Mouse (Mus musculus) olfactory bulb, adult 2 months (tissue): ENCODE data around the gene Rnf217. TPM values are rescaled to one million over a fixed set of nuclear protein-coding genes. Genes with fewer than 3 reads are reported as not detected.
A peak's percentile ranks its signal among the peaks of the same experiment; 100 is the strongest.

ENCODE experiments used
- H3K27ac ChIP-seq: fragments of 200-500 bp; 2 replicates; pipeline ENCODE4 v1.5.1; 2012; ENCODE audit warnings: low read depth, low read length; ENCODE audit not compliant: insufficient read depth
- H3K4me1 ChIP-seq: fragments of 200-500 bp; 2 replicates; pipeline ENCODE4 v1.6.1; 2012; ENCODE audit warnings: low read length; ENCODE audit not compliant: control insufficient read depth, insufficient read depth
- H3K4me3 ChIP-seq: fragments of 200-500 bp; 2 replicates; pipeline ENCODE4 v1.5.1; 2012; ENCODE audit warnings: mild to moderate bottlenecking, low read depth, low read length, moderate library complexity; ENCODE audit not compliant: insufficient read depth
- CTCF ChIP-seq: fragments of 200-500 bp; IDR thresholded peaks from 2 replicates; pipeline ENCODE4 v1.5.1; 2012; ENCODE audit warnings: low read depth, mild to moderate bottlenecking, low read length, moderate library complexity; ENCODE audit not compliant: insufficient read depth
- POLR2A ChIP-seq: fragments of 200-500 bp; IDR thresholded peaks from 2 replicates; pipeline ENCODE4 v1.6.1; 2012; ENCODE audit warnings: mild to moderate bottlenecking, low read depth, low read length, moderate library complexity; ENCODE audit not compliant: insufficient read depth
- WGBS: fragments of 180-500 bp; shearing (Covaris S2); methylation state at CpG from one replicate; pipeline ENCODE4 v1.1.7; 2018; 5-methylcytosine and 5-hydroxymethylcytosine counted together
- polyA plus RNA-seq: library from polyadenylated mRNA; stranded (reverse); fragments of >200 nt; gene quantifications from 2 replicates; pipeline ENCODE4 v1.2.4, GENCODE M21; 2012; ENCODE audit warnings: low replicate concordance; ENCODE audit not compliant: missing spikeins, insufficient read depth, insufficient read length

The Rnf217 gene
- polyA plus RNA-seq, 1 experiment = not detected

DNA sequence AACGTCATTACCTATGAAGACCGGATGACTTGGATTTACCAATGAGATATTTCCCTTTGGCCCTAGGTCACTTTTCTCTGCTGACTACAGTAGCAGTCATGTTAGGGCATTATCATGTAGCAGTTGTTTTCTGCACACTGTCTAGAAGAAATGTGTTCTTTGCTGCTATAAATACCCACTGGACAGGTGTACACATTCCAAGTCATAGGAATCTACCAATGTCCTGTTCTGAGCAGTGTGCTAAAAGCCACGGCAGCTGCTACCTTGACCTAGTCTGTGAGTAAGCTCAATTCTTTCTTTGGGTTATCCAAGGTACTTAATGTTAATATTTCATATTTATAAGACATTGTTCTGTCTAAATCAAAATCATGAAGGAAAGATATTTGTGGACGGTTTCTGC, 5.1 kb downstream of the Rnf217 start:
- TF ChIP-seq CTCF = no peak
- no peak for TF ChIP-seq POLR2A
- 95% methylated on average over 4 of the region's 4 CpGs for WGBS
- Histone ChIP-seq H3K27ac (no peak overlapping the region), H3K4me3 (no peak overlapping the region), H3K4me1 (peaks cover 6% of the 10 kb centered on the region; the same call in 1 of the 2 replicates)

DNA sequence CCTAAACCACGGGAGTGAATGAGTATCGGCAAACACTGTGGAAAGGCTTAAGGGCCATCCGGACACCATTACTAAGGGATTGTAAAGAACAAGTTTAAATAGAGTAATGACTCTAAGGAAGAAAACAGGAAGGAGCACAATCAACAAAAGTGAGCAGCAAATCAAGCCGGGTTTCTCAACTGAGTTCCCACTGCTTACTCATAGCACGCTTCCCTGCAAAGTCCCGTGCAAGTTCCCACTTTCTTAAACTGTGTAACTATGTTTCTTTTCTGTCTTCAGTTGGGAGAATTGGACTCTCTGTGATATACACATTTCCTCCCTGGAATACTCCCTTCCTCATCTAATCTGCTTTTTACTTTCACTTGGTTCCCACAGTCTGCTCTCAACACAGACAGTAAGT, 8.9 kb downstream of the Rnf217 start:
- Histone ChIP-seq H3K4me3 (no peak overlapping the region), H3K27ac (no peak overlapping the region), H3K4me1 (peaks cover 2% of the 10 kb centered on the region; the same call in 1 of the 2 replicates)
- TF ChIP-seq POLR2A = no peak
- TF ChIP-seq CTCF = no peak
- 89% methylated on average over 6 of the region's 6 CpGs for WGBS

DNA sequence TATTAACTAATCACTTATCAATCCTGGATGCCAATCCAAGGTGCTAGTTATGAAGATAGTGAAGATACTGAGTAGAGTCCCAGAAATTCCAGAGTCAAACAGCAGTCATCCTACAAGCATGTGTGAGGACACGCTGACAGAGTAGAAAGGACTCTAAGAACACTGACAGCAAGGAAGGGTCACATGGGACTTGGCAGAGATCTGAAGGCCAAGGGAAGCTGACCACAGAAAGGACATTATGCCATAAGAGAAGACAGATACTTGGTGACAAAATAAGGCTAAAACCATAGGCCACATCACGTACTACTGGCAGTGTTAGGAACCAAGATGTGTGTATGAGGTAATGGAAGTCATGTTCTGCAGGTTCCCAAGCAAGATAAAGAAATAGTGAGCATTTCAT, 11.1 kb downstream of the Rnf217 start:
- Histone ChIP-seq H3K27ac (no peak overlapping the region), H3K4me3 (no peak overlapping the region), H3K4me1 (peaks cover 6% of the 10 kb centered on the region)
- 97% methylated on average over 2 of the region's 2 CpGs for whole genome bisulfite sequencing
- TF ChIP-seq POLR2A = no peak
- no peak for TF ChIP-seq CTCF

DNA sequence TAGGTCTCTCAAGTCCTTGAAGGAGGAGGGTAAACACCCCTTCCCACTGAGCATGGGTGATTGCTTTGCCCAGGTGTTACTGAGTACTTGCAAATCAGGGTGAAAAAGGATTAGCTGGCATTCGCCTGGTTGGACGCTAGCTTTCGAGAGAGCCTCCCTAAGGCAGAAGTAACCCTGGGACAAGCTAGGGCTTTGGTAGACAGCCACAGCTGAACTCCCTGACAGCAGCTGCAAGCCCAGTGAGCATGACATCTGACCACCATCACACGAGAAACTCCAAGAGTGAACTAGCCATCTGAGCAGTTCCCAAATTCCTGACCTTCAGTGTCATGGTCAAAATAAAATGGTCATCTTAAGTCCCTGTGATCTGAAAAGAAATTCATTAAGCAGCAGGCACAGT, 12.2 kb downstream of the Rnf217 start:
- H3K4me1 ChIP-seq = peaks cover 9% of the 10 kb centered on the region
- TF ChIP-seq CTCF (no peak), POLR2A (no peak)
- H3K4me3 ChIP-seq = no peak overlapping the region
- no peak overlapping the region for H3K27ac ChIP-seq
- 64% methylated on average over 4 of the region's 4 CpGs for WGBS

DNA sequence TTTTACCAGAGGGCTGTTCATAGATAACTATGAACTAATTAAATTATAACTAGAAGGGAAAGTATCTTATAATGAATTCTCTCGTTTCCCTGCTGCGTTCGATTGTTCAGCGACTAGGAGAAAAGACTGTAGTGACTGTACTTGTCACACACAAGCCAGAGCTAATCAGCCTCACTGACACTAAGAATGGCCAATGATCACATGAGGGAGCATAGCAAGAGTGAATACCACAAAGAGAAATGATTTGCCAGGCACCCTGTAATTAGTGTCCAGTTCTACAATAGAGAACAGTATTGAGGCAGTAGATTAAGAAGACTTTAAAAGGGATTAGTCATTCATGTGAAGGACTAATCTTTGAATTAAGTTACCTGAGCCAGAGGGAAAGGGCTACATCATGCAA, 13.7 kb downstream of the Rnf217 start:
- WGBS = 57% methylated on average over 4 of the region's 4 CpGs
- Histone ChIP-seq H3K4me3 (no peak overlapping the region), H3K27ac (no peak overlapping the region), H3K4me1 (peaks cover 9% of the 10 kb centered on the region)
- no peak for TF ChIP-seq CTCF
- no peak for TF ChIP-seq POLR2A

DNA sequence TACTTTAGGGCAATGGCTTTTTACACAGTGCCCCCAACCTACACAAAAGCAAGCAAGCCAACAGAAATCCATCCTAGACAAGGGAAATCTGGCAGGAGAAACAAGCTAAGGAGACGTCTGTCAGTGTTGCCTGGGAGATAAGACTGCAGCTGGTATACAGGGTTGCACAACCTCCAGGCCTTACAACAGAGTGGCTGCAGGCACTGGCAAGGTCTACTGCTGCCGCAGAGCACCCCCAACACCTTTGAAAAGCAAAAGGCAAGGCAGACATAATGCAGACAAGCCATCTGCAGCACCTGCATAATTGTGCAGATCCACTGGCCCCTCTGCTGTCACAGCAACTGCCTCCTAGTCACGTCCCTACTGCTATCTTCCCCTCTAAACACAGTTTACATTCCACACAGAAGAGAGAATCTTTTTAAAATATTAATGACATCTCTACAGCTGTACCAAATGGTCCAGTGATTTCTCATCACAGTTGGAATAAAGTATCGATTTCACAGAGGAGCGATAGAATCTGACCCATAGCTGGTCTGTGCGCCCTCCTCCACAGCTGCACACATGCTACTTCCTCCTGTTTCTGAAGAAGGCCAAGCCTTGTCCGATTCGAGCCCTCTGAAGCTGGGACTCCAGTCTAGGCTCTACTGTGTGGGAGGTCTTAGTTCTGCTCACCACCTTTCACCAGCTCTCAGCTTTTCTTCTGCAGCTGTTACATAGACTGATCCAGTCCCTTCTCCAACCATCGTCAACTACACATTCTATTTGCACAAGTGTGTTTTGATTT, 16.1 kb downstream of the Rnf217 start:
- H3K4me1 ChIP-seq = peaks cover 9% of the 10 kb centered on the region
- TF ChIP-seq POLR2A (no peak), CTCF (no peak)
- H3K4me3 ChIP-seq = no peak overlapping the region
- 37% methylated on average over 9 of the region's 9 CpGs for WGBS
- peak overlapping the region; percentile 58 for H3K27ac ChIP-seq

DNA sequence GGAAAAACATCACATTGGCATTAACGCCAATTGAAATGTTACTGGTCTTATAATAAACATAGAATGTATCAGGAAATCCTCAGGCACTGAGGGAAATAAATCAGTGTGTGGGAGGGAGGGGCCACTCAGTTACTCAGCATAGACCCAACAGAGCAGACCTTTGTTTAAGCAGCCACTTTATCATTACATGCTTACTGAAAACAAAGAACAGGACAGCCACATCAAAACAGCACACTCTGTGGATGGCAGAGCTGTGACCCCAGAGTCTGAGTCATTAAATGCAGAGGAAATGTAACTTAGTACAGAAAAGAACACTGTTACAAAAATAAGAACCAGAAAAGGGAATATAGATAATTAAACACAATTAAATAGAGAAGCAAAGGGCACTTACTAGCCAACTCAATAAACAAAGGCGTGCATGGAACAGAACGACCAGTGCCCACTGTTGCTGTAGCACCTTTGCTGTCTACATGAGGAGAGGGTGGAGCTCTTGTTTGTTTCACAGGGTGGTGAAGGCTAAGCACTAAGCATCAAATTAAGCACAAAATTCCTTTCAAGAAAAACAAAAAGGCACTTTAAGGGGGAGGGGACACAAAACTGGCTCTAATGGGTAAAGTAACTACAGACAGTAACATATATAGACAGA, 16.8 kb downstream of the Rnf217 start:
- Histone ChIP-seq H3K4me3 (no peak overlapping the region), H3K27ac (peak overlapping the region; percentile 58), H3K4me1 (peaks cover 9% of the 10 kb centered on the region)
- WGBS = 30% methylated on average over 3 of the region's 3 CpGs
- TF ChIP-seq POLR2A (no peak), CTCF (no peak)

DNA sequence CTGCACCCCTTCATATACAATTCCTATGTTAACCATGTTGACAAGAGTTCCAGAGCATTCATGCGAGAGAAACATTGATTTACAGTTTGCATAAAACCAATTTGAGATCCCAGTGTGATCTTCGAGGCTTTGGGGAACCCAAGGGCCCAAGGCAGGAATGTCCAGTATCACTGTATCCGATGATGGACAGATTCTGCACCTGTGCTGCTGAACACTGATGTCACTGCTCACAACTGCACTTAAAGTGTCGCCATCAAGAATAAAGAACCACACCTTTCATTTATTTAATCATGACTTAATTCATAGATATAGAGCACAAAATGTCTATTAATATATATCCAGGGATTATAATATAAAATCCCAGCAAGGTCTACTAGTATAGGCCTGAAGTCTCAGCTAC, 28.3 kb downstream of the Rnf217 start:
- H3K4me3 ChIP-seq = no peak overlapping the region
- H3K4me1 ChIP-seq = no peaks in the 10 kb centered on the region
- H3K27ac ChIP-seq = no peak overlapping the region
- 97% methylated on average over 4 of the region's 4 CpGs for WGBS
- no peak for TF ChIP-seq POLR2A
- no peak for TF ChIP-seq CTCF

DNA sequence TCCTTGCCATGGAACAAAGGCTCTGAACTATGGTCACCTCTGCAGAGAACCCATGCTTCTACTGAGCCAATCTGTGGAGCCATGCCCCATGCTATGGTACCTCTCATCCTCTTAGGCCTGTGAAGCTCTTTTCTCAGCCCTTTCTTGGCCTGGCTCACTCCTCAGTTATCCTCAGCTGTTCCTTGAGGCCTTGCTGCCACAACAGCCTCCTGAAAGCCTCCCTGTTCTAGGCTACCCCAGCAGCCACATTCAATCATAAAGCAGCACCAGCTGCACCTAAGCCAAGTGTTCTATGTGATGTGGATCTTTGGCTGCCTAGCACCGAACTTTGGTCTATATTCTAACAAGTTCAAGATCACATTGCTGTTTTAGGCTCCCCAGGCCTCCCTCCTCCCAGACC, 28.9 kb downstream of the Rnf217 start:
- 93% methylated on average over 1 of the region's 1 CpGs for WGBS

DNA sequence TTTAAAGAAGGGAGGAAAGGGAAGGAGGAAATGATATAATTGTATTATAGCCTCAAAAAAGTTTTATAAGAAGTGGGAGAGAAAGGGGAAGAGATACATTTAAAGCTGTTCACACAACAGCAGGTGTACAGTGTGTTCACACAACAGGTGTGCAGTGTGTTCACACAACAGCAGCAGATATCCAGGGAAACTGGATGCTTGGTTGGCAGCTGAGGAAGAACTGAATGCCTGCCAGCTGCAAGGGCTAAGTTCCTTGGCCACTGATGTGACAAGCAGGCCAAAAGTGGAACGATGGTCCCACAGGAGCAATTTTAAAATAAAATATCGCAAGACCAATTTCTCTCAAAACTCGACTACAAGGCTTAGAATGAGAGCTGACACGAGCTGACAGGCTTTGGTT, 35.7 kb downstream of the Rnf217 start:
- no peak overlapping the region for H3K4me3 ChIP-seq
- 87% methylated on average over 4 of the region's 4 CpGs for WGBS
- TF ChIP-seq POLR2A (no peak), CTCF (no peak)

More for the DNA sequence above, 28.9 kb downstream of the Rnf217 start:
- no peak overlapping the region for H3K4me3 ChIP-seq
- H3K27ac ChIP-seq = no peak overlapping the region
- TF ChIP-seq POLR2A (no peak), CTCF (no peak)
- no peaks in the 10 kb centered on the region for H3K4me1 ChIP-seq

More for the DNA sequence above, 35.7 kb downstream of the Rnf217 start:
- Histone ChIP-seq H3K27ac (no peak overlapping the region), H3K4me1 (no peaks in the 10 kb centered on the region)
